Mouse (Mus musculus) stomach, embryonic 15.5 days (tissue): ENCODE results near the gene Ago4. TPM values are rescaled to one million over a fixed set of nuclear protein-coding genes. Genes with fewer than 3 reads are reported as not detected.

Source experiments
- ATAC-seq: fragments of 200-750 bp; cut with Nextera tagmentation; 2 replicates; pipeline ENCODE4 v1.8.0; 2017; ENCODE audit warnings: low read depth, moderate number of reproducible peaks, moderate TSS enrichment; ENCODE audit not compliant: insufficient read depth, low FRiP score
- H3K27ac ChIP-seq: fragments of 300-500 bp; sonication (generic); 2 replicates; pipeline ENCODE4 v1.5.1; 2015; ENCODE audit warnings: mild to moderate bottlenecking, inconsistent platforms
- H3K27me3 ChIP-seq: fragments of 300-500 bp; sonication (generic); replicated peaks from 2 replicates; pipeline ENCODE4 v1.6.1; 2015; ENCODE audit warnings: inconsistent platforms
- H3K36me3 ChIP-seq: fragments of 300-500 bp; sonication (generic); 2 replicates; pipeline ENCODE4 v1.6.1; 2015; ENCODE audit warnings: inconsistent platforms
- H3K4me1 ChIP-seq: fragments of 300-500 bp; sonication (generic); 2 replicates; pipeline ENCODE4 v1.6.1; 2015; ENCODE audit warnings: inconsistent platforms
- H3K4me2 ChIP-seq: fragments of 300-500 bp; sonication (generic); 2 replicates; pipeline ENCODE4 v1.6.1; 2015; ENCODE audit warnings: mild to moderate bottlenecking, inconsistent platforms
- H3K4me3 ChIP-seq: fragments of 300-500 bp; sonication (generic); replicated peaks from 2 replicates; pipeline ENCODE4 v1.5.1; 2015; ENCODE audit warnings: inconsistent platforms
- H3K9ac ChIP-seq: fragments of 300-500 bp; sonication (generic); 2 replicates; pipeline ENCODE4 v1.6.1; 2015; ENCODE audit warnings: inconsistent platforms
- H3K9me3 ChIP-seq: fragments of 300-500 bp; sonication (generic); 2 replicates; pipeline ENCODE4 v1.6.1; 2016; ENCODE audit warnings: inconsistent platforms
- WGBS: fragments of 180-500 bp; shearing (Covaris S2); methylation state at CpG from one replicate; pipeline ENCODE4 v1.1.7; 2015; 5-methylcytosine and 5-hydroxymethylcytosine counted together
- polyA plus RNA-seq: library from polyadenylated mRNA; unstranded; fragments of >200 nt; fragmentation: Nextera tagmentation; extraction: Ambion mirVana; gene quantifications from 2 replicates; pipeline ENCODE4 v1.2.1, GENCODE M21; 2015

Gene Ago4
- polyA plus RNA-seq, 1 experiment from 2014 or later, result 2.1 TPM

DNA sequence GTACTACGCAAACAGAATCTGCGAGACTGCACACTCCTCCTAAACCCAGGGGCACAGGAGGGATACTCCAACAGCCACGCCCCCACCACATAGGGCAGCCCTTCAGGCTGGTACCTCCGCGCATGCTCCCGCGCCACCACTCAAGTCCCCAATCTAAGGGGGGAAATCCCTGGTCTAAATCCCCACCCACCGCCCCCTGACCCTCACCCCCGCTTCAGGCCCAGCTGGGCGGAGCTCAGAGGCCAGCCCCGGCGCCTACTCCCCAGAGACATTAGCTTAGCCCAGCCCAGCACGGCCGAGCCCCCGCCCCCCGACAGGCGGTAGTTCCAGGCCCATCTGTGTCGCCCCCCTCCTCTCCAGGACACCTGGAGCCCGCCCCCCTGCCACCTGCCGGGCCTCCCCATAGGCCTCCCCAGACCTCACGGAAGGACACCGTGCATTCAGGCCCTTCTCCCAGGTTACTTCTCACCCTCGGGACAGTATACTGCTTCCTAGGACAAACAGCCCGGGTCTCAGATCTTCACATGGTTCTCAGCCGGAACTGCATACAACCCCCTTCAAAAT is 65.5 kb downstream of the Ago4 start:
- H3K4me2 ChIP-seq, result peak overlapping the region; percentile 78
- WGBS, result 1% methylated on average over 25 of the region's 25 CpGs
- H3K9me3 ChIP-seq, result no peaks in the 10 kb centered on the region
- ATAC-seq, result peak; percentile 67
- H3K4me1 ChIP-seq, result peaks cover 32% of the 10 kb centered on the region
- H3K36me3 ChIP-seq, result no peaks in the 10 kb centered on the region
- H3K9ac ChIP-seq, result peak overlapping the region; percentile 89
- peak overlapping the region; percentile 99 for H3K4me3 ChIP-seq
- peak overlapping the region; percentile 84 for H3K27ac ChIP-seq
- H3K27me3 ChIP-seq, result no peaks in the 10 kb centered on the region

DNA sequence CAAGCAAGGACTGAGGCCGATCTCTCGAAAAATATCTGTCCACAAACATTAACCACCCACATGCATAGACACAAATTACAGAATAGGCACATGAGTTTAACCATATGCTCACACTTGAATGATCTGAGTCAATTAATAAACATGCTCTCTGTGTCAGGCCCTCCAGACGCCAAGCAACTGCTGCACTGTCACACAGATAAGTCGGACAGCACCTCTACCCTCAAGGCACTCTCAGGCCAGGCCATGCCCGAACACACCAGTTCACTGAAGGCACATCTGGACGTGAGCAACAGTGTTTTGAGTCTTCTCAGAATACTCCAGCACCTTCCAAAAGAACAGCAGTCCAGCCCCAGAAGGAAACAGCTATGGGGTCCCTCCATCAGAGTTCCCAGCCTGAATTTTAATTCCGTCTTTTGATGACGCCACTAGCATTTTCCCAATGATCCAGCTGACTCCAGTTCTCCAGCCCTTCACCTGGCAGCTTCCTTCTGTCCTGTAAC is 67.0 kb downstream of the Ago4 start:
- Histone ChIP-seq H3K4me3 (peak overlapping the region; percentile 2; the same call in 1 of the 2 replicates), H3K9ac (no peak overlapping the region), H3K9me3 (no peaks in the 10 kb centered on the region), H3K27me3 (no peaks in the 10 kb centered on the region), H3K36me3 (no peaks in the 10 kb centered on the region), H3K4me1 (peaks cover 32% of the 10 kb centered on the region), H3K27ac (peak overlapping the region; percentile 40; the same call in 1 of the 2 replicates), H3K4me2 (peak overlapping the region; percentile 37)
- 31% methylated on average over 8 of the region's 8 CpGs for WGBS
- no peak for ATAC-seq

DNA sequence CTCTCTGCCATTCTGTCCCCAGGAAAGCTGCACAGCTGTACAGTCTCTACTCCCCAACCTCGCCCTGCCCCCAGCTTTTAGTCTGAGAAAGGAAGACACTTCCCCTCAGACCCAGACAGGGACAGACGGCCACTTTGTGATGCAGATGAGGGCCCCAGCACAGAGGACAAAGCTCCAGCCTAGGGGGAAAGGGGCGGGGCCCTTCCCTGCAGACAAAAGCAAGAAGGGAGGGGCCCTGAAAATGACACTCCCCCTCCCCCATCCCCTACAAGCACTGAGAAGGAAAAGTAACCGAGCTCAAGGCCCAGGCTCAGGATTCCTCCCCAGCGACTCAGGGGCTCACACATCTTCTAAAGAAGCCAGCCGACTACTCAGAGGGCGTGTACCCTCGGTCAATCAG is 67.4 kb downstream of the Ago4 start:
- H3K9me3 ChIP-seq, result no peaks in the 10 kb centered on the region
- H3K4me2 ChIP-seq, result peak overlapping the region; percentile 37
- ATAC-seq, result no peak
- WGBS, result 10% methylated on average over 8 of the region's 8 CpGs
- H3K9ac ChIP-seq, result no peak overlapping the region
- H3K4me3 ChIP-seq, result peak overlapping the region; percentile 2; the same call in 1 of the 2 replicates
- H3K4me1 ChIP-seq, result peaks cover 32% of the 10 kb centered on the region
- H3K27me3 ChIP-seq, result no peaks in the 10 kb centered on the region
- peak overlapping the region; percentile 40; the same call in 1 of the 2 replicates for H3K27ac ChIP-seq
- no peaks in the 10 kb centered on the region for H3K36me3 ChIP-seq

DNA sequence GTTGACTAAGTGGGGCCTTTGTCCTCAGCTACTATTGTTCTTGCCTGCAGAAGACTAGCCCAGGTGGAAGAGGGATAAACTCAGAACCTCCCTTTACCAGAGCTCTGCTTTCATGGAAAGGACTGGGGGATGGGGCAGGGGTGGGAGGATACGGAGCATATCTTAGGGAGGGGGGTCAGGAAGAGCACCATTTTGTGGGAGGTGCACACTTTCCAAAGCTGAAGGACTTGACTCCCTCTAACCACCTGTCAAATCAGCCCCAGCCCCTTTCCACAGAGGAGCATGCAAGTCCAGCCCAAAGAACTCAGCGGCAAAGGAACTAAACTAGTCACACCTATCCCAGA is 68.4 kb downstream of the Ago4 start:
- no peak overlapping the region for H3K4me2 ChIP-seq
- H3K9me3 ChIP-seq, result no peaks in the 10 kb centered on the region
- peaks cover 2% of the 10 kb centered on the region; the same call in 1 of the 2 replicates for H3K36me3 ChIP-seq
- no peak for ATAC-seq
- no peaks in the 10 kb centered on the region for H3K27me3 ChIP-seq
- H3K9ac ChIP-seq, result no peak overlapping the region
- no peak overlapping the region for H3K4me3 ChIP-seq
- H3K27ac ChIP-seq, result no peak overlapping the region
- 22% methylated on average over 2 of the region's 2 CpGs for WGBS
- H3K4me1 ChIP-seq, result peaks cover 32% of the 10 kb centered on the region

DNA sequence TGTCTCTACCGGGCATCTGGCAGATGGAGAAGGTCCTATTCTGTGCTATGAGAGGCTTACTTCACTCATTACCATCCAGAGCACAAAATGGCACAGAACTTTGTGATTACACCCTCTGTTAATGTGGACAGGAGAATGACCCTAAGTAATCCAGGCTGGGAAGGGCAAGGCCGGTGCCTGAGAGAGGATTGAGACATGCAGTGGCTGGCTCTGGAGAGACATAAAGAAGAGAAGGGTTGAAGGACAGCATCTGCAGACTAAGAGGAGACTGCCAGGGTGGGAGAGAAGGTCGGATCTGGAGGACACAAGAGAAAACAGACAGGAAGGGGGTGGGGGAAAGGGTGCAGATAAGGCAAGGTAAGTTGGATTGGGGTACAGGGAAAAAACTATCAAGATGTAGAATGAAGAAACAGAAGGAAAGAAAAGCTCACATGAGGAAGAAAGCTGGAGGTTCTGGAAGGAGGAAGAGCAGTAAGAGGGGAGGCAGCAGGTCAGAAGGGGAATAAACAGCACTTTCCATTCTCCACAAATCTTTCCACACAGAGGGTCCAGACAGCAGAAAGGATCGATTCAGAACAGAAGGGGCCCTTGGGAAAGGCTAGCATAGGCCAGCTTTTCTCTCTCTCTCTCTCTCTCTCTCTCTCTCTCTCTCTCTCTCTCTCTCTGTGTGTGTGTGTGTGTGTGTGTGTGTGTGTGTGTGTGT is 68.9 kb downstream of the Ago4 start:
- H3K36me3 ChIP-seq, result peaks cover 4% of the 10 kb centered on the region; the same call in 1 of the 2 replicates

DNA sequence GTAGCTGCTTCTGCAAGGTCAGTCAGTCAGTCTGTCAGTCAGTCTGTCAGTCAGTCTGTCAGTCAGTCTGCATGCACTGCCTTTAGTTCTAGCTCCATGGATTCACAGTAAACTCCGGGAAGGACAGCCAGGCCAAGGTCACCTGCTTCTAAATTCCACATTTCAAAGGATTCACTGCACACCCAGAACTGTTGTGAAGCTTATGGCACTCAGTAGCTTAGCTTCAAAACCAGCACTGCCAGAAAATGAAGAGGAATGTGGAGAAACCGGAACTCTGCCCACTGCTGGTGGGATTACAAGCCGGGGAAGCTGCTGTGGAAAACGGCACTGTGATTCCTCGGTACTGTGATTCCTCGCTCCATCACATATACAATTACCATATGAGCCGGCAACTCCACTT is 77.8 kb downstream of the Ago4 start:
- H3K36me3 ChIP-seq, result peaks cover 27% of the 10 kb centered on the region
- H3K4me3 ChIP-seq, result no peak overlapping the region
- H3K27me3 ChIP-seq, result no peaks in the 10 kb centered on the region
- no peak overlapping the region for H3K4me2 ChIP-seq
- H3K9ac ChIP-seq, result no peak overlapping the region
- WGBS, result 87% methylated on average over 7 of the region's 7 CpGs
- no peak for ATAC-seq
- no peaks in the 10 kb centered on the region for H3K4me1 ChIP-seq
- no peak overlapping the region for H3K27ac ChIP-seq
- no peaks in the 10 kb centered on the region for H3K9me3 ChIP-seq

More for the DNA sequence above, 68.9 kb downstream of the Ago4 start:
- WGBS, result 32% methylated on average over 4 of the region's 4 CpGs
- H3K9me3 ChIP-seq, result no peaks in the 10 kb centered on the region
- no peak overlapping the region for H3K27ac ChIP-seq
- no peak overlapping the region for H3K9ac ChIP-seq
- no peaks in the 10 kb centered on the region for H3K27me3 ChIP-seq
- no peak overlapping the region for H3K4me3 ChIP-seq
- no peak overlapping the region for H3K4me2 ChIP-seq
- peaks cover 32% of the 10 kb centered on the region for H3K4me1 ChIP-seq
- no peak for ATAC-seq

DNA sequence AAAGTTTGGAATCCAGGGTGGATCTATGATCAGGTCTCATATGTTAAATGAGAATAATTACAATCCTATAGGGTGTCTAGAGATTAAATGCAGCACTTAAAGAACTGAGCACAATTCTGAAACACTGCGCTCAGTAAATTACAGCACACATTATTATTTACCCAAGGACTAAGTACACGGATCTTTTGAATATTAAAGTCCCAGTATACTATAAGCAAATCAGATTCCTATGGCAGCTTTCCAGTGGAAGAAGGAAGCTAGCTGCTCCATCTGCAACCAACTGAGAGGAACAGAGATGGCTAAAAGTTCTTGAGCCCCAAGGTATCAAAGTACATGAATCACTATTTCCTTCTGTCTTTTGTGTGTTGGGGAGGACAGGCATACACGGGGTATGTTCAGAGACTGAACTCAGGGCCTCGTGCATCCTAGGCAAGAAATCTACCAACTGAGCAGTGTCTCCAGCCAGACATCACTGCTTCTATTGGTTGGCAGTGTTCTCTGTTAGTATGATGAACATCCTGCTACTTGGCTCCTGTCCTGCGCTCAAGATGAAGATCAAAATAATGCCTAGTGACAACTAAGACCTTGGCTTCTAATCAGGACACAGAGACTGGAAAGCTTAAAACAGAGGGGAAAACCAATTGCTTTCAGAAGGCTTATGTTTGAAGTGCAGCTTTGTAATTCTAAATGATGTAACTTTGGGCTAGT is 78.6 kb downstream of the Ago4 start:
- no peak for ATAC-seq
- H3K4me1 ChIP-seq, result no peaks in the 10 kb centered on the region
- H3K9ac ChIP-seq, result no peak overlapping the region
- H3K27ac ChIP-seq, result no peak overlapping the region
- H3K4me3 ChIP-seq, result no peak overlapping the region
- WGBS, result 76% methylated on average over 5 of the region's 5 CpGs
- H3K9me3 ChIP-seq, result no peaks in the 10 kb centered on the region
- H3K27me3 ChIP-seq, result no peaks in the 10 kb centered on the region
- H3K36me3 ChIP-seq, result peaks cover 23% of the 10 kb centered on the region
- H3K4me2 ChIP-seq, result no peak overlapping the region

DNA sequence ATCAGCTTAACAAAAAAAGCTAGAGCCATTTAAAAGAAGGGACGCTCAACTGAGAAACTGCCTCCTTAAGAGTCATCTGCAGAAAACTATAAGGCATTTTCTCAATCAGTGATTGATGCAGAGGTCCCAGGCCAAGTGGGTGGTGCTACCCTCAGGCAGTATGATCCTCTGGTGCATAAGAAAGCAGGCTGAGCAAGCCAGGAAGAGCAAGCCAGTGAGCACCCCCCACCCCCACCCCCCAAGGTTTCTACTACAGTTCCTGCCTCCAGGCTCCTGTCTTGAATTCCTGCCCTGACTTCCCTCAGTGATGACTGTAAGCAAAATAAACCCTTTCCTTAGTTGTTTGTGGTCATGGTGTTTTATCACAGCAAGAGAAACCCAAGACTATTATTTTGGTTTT is 83.0 kb downstream of the Ago4 start:
- 85% methylated on average over 1 of the region's 1 CpGs for WGBS
- no peak for ATAC-seq

DNA sequence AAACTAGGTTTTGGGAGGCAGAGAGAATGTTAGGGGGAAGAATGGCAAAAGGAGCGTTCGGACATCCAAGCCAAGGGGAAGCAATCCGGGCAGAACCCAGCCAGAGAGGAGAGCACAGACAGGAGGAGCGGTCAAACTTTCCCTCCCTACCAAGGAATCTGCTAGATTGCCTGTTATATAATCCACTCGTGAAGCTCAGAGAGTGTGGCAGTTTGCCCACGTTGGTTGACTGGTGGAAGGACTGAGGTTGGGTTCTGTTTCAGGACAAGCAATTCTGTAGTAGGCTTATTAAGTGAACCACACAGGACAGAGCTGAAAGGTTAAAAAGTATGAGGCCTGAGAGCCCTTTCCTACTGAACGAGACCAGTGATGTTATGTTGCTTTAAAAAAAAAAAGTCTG is 86.1 kb downstream of the Ago4 start:
- no peaks in the 10 kb centered on the region for H3K27me3 ChIP-seq
- no peak for ATAC-seq
- WGBS, result 86% methylated on average over 7 of the region's 7 CpGs

More for the DNA sequence above, 83.0 kb downstream of the Ago4 start:
- Histone ChIP-seq H3K27me3 (no peaks in the 10 kb centered on the region), H3K4me3 (no peak overlapping the region), H3K27ac (no peak overlapping the region), H3K4me2 (no peak overlapping the region), H3K4me1 (no peaks in the 10 kb centered on the region), H3K9me3 (no peaks in the 10 kb centered on the region), H3K9ac (no peak overlapping the region), H3K36me3 (peaks cover 19% of the 10 kb centered on the region)

DNA sequence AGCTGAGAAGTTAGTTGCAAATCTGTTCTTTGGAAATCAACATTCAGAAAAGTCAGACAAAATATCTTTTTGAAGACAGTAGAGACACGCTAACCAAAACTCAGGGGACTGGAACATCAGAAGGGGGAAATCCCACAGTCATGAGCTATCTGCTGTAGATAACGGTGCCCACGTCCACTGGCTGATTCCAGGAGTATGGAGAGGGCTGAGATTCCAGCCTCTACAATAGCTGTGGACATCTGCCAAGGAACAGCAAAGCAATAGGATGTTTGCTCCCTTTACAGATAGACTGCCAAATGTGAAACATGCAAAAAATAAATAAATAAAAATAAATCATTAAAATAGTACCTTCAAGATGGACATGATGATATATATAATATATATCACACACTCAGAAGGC is 88.7 kb downstream of the Ago4 start:
- Histone ChIP-seq H3K36me3 (peaks cover 36% of the 10 kb centered on the region), H3K4me1 (no peaks in the 10 kb centered on the region), H3K27me3 (no peaks in the 10 kb centered on the region), H3K27ac (no peak overlapping the region), H3K4me3 (no peak overlapping the region), H3K9me3 (no peaks in the 10 kb centered on the region), H3K9ac (no peak overlapping the region), H3K4me2 (no peak overlapping the region)
- ATAC-seq, result no peak
- WGBS, result 87% methylated on average over 3 of the region's 3 CpGs

More for the DNA sequence above, 86.1 kb downstream of the Ago4 start:
- H3K27ac ChIP-seq, result no peak overlapping the region
- no peak overlapping the region for H3K4me2 ChIP-seq
- H3K9ac ChIP-seq, result no peak overlapping the region
- no peaks in the 10 kb centered on the region for H3K4me1 ChIP-seq
- no peak overlapping the region for H3K4me3 ChIP-seq
- no peaks in the 10 kb centered on the region for H3K9me3 ChIP-seq
- peaks cover 22% of the 10 kb centered on the region; the same call in 1 of the 2 replicates for H3K36me3 ChIP-seq
